Mouse (Mus musculus): Measurements from ENCODE around the gene Cdkal1. TPM values are rescaled to one million over a fixed set of nuclear protein-coding genes. Genes with fewer than 3 reads are reported as not detected.

Gene Cdkal1
- polyA plus RNA-seq, 2 experiments = 2.0 to 7.7 TPM

GRCm38 (mm10) chr13:29368806-29369205 is 486.7 kb downstream of the Cdkal1 start:
- H3K27ac ChIP-seq = no peak overlapping the region
- ATAC-seq (ENCODE audit: insufficient read depth) (no peak), DNase-seq (ENCODE audit: low read depth in 3 of 3, low spot score in 3 of 3) (no peak)
- H3K9ac ChIP-seq (replicated peaks) = no peak overlapping the region
- 55% methylated on average over 6 of the region's 6 CpGs for WGBS (ENCODE audit: insufficient replicate concordance)
- H3K4me3 ChIP-seq (ENCODE audit: insufficient read depth in 1 of 2, low read depth in 2 of 2, low read length in 2 of 2) = no peak overlapping the region
- H3K4me1 ChIP-seq (replicated peaks; ENCODE audit: control insufficient read depth in 2 of 2, insufficient read depth in 2 of 2, low read length in 1 of 2) = no peaks in the 10 kb centered on the region
- TF ChIP-seq EP300 (IDR thresholded peaks at IDR 0.05; ENCODE audit: low read depth) = no peak
- TF ChIP-seq CTCF (IDR thresholded peaks at IDR 0.05; ENCODE audit: low read depth) = no peak
- no peaks in the 10 kb centered on the region for H3K36me3 ChIP-seq (replicated peaks; ENCODE audit: control insufficient read depth, insufficient read depth, low read depth)
- H3K9me3 ChIP-seq (ENCODE audit: control insufficient read depth, low read length) = no peaks in the 10 kb centered on the region
- H3K4me2 ChIP-seq (ENCODE audit: low read depth) = no peak overlapping the region
- H3K27me3 ChIP-seq (ENCODE audit: control insufficient read depth, insufficient read depth, low read length) = no peaks in the 10 kb centered on the region

- Histone ChIP-seq H3K36me3 (replicated peaks; ENCODE audit: control insufficient read depth, insufficient read depth, low read depth) (no peaks in the 10 kb centered on the region), H3K9me3 (ENCODE audit: control insufficient read depth, low read length) (no peaks in the 10 kb centered on the region), H3K4me1 (replicated peaks; ENCODE audit: control insufficient read depth in 2 of 2, insufficient read depth in 2 of 2, low read length in 1 of 2) (0 out of 4 replicates have a peak, but pooled peaks cover 0 to 3% of the 10 kb centered on the region in 2 experiments), H3K4me2 (ENCODE audit: low read depth) (no peak overlapping the region), H3K27ac (no peak overlapping the region), H3K9ac (replicated peaks) (no peak overlapping the region), H3K4me3 (ENCODE audit: insufficient read depth in 1 of 2, low read depth in 2 of 2, low read length in 2 of 2) (no peak overlapping the region), H3K27me3 (ENCODE audit: control insufficient read depth, insufficient read depth, low read length) (no peaks in the 10 kb centered on the region)
- ATAC-seq (ENCODE audit: insufficient read depth) = no peak
- 77% methylated on average over 13 of the region's 13 CpGs for WGBS (ENCODE audit: insufficient replicate concordance)
- TF ChIP-seq CTCF (IDR thresholded peaks at IDR 0.05; ENCODE audit: low read depth) (no peak), EP300 (IDR thresholded peaks at IDR 0.05; ENCODE audit: low read depth) (no peak)
- DNase-seq (ENCODE audit: low read depth in 3 of 3, low spot score in 3 of 3) = no peak
These were observed 490.4 kb downstream of the Cdkal1 start for GRCm38 (mm10) chr13:29364901-29365625.

DNA sequence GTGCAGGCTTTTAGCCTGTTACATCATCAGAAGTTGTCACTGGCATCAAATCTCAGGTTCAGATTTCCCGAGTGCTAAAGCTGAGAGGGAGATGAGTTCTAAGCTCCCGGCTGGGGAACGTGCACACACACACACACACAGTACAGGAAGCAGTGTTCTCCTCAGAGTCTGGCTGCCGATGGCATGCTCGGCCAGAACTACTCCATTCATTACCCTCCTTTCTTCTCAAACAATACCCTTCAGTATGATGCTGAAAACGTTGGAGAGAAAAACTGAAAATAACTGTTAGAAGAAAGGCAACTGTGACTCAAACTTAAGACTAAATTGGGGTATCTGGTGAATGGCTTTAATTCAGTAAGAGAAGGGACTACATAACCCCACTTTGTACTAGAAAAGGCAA is 491.5 kb downstream of the Cdkal1 start:
- no peak overlapping the region for H3K4me2 ChIP-seq (ENCODE audit: low read depth)
- H3K4me3 ChIP-seq (ENCODE audit: insufficient read depth in 1 of 2, low read depth in 2 of 2, low read length in 2 of 2) = no peak overlapping the region
- ATAC-seq (ENCODE audit: insufficient read depth) = no peak
- H3K9me3 ChIP-seq (ENCODE audit: control insufficient read depth, low read length) = no peaks in the 10 kb centered on the region
- H3K27ac ChIP-seq = no peak overlapping the region
- no peaks in the 10 kb centered on the region for H3K36me3 ChIP-seq (replicated peaks; ENCODE audit: control insufficient read depth, insufficient read depth, low read depth)
- no peak for DNase-seq (ENCODE audit: low read depth in 3 of 3, low spot score in 3 of 3)
- H3K4me1 ChIP-seq (replicated peaks; ENCODE audit: control insufficient read depth in 2 of 2, insufficient read depth in 2 of 2, low read length in 1 of 2) = 0 out of 4 replicates have a peak, but pooled peaks cover 0 to 3% of the 10 kb centered on the region in 2 experiments
- H3K9ac ChIP-seq (replicated peaks) = no peak overlapping the region
- WGBS (ENCODE audit: insufficient replicate concordance) = 40% methylated on average over 6 of the region's 6 CpGs
- no peak for TF ChIP-seq EP300 (IDR thresholded peaks at IDR 0.05; ENCODE audit: low read depth)
- TF ChIP-seq CTCF (IDR thresholded peaks at IDR 0.05; ENCODE audit: low read depth) = no peak
- H3K27me3 ChIP-seq (ENCODE audit: control insufficient read depth, insufficient read depth, low read length) = no peaks in the 10 kb centered on the region

DNA sequence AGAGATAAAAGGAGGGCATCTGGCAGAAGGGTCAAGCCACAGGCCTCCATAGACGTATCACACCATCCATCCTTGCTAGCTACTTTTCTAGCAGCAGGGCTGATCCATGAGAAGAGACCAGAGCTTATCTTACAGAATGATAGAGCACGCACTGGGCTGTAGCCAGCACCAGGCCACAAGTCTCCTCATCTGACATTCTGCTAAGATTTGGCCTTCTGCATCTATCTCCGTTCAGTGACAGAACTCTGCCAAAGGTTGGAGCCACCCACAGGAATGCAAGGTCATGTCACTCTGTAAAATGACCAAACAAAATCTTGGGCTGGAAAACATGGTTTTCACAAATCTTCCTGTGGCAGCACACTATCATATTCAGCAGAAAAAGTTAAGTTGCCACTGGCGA is 493.6 kb downstream of the Cdkal1 start:
- Histone ChIP-seq H3K4me1 (replicated peaks; ENCODE audit: control insufficient read depth in 2 of 2, insufficient read depth in 2 of 2, low read length in 1 of 2) (0 out of 4 replicates have a peak, but pooled peaks cover 0 to 3% of the 10 kb centered on the region in 2 experiments), H3K36me3 (replicated peaks; ENCODE audit: control insufficient read depth, insufficient read depth, low read depth) (no peaks in the 10 kb centered on the region), H3K4me3 (ENCODE audit: insufficient read depth in 1 of 2, low read depth in 2 of 2, low read length in 2 of 2) (no peak overlapping the region), H3K27me3 (ENCODE audit: control insufficient read depth, insufficient read depth, low read length) (no peaks in the 10 kb centered on the region), H3K9ac (replicated peaks) (no peak overlapping the region), H3K27ac (no peak overlapping the region), H3K4me2 (ENCODE audit: low read depth) (no peak overlapping the region), H3K9me3 (ENCODE audit: control insufficient read depth, low read length) (no peaks in the 10 kb centered on the region)
- ATAC-seq (ENCODE audit: insufficient read depth) (no peak), DNase-seq (ENCODE audit: low read depth in 3 of 3, low spot score in 3 of 3) (no peak)
- 37% methylated on average over 4 of the region's 4 CpGs for WGBS (ENCODE audit: insufficient replicate concordance)
- TF ChIP-seq EP300 (IDR thresholded peaks at IDR 0.05; ENCODE audit: low read depth) (no peak), CTCF (IDR thresholded peaks at IDR 0.05; ENCODE audit: low read depth) (no peak)

DNA sequence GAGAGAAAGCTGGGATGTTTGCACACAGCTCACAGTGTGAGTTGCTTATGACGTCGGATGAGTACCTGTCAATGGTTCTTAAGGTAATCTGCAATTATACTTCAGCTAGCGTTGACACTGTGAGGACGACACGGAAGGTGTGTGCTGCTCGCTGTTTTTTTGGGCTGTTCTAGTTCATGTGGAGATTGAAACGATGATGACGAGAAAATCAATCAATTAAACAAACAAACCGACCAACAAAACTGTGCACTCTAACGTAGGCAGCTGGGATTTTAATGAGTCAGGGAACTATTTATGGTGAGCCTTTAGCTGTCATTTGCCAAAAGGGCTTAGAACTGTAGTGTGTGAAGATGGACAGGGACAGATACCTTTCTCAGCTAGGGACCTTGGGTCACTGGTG is 494.6 kb downstream of the Cdkal1 start:
- no peak for DNase-seq (ENCODE audit: low read depth in 3 of 3, low spot score in 3 of 3)
- Histone ChIP-seq H3K4me3 (ENCODE audit: insufficient read depth in 1 of 2, low read depth in 2 of 2, low read length in 2 of 2) (no peak overlapping the region), H3K9me3 (ENCODE audit: control insufficient read depth, low read length) (no peaks in the 10 kb centered on the region), H3K27ac (no peak overlapping the region), H3K4me1 (replicated peaks; ENCODE audit: control insufficient read depth in 2 of 2, insufficient read depth in 2 of 2, low read length in 1 of 2) (0 out of 4 replicates have a peak, but pooled peaks cover 0 to 3% of the 10 kb centered on the region in 2 experiments), H3K9ac (replicated peaks) (no peak overlapping the region), H3K4me2 (ENCODE audit: low read depth) (no peak overlapping the region), H3K27me3 (ENCODE audit: control insufficient read depth, insufficient read depth, low read length) (no peaks in the 10 kb centered on the region), H3K36me3 (replicated peaks; ENCODE audit: control insufficient read depth, insufficient read depth, low read depth) (no peaks in the 10 kb centered on the region)
- ATAC-seq (ENCODE audit: insufficient read depth) = no peak
- TF ChIP-seq EP300 (IDR thresholded peaks at IDR 0.05; ENCODE audit: low read depth) (no peak), CTCF (IDR thresholded peaks at IDR 0.05; ENCODE audit: low read depth) (no peak)
- 69% methylated on average over 10 of the region's 10 CpGs for WGBS (ENCODE audit: insufficient replicate concordance)

Measured in liver, embryonic 14.5 days (tissue).